Mouse (Mus musculus) midbrain, embryonic 14.5 days (tissue): ENCODE results near the gene Sgsm1. TPM values are rescaled to one million over a fixed set of nuclear protein-coding genes. Genes with fewer than 3 reads are reported as not detected.

Source experiments
- ATAC-seq: fragments of 200-750 bp; cut with Nextera tagmentation; 2 replicates; pipeline ENCODE4 v1.8.0; 2017; ENCODE audit warnings: moderate number of reproducible peaks, moderate library complexity; ENCODE audit not compliant: low FRiP score, low TSS enrichment
- DNase-seq: peaks from one replicate; pipeline ENCODE4 v3.0.0-alpha.2; 2015
- H3K27ac ChIP-seq: fragments of 300-500 bp; sonication (generic); replicated peaks from 2 replicates; pipeline ENCODE4 v1.5.1; 2014; ENCODE audit warnings: mild to moderate bottlenecking, low read depth, low read length, moderate library complexity
- H3K27me3 ChIP-seq: fragments of 300-500 bp; sonication (generic); 2 replicates; pipeline ENCODE4 v1.6.1; 2014; ENCODE audit warnings: low read length, control low read depth, mixed read lengths; ENCODE audit not compliant: control insufficient read depth, insufficient read depth
- H3K36me3 ChIP-seq: fragments of 300-500 bp; sonication (generic); 2 replicates; pipeline ENCODE4 v1.6.1; 2014; ENCODE audit warnings: low read length, control low read depth; ENCODE audit not compliant: control insufficient read depth, insufficient read depth
- H3K4me1 ChIP-seq: fragments of 300-500 bp; sonication (generic); 2 replicates; pipeline ENCODE4 v1.6.1; 2014; ENCODE audit warnings: mild to moderate bottlenecking, antibody characterized with exemption, low read length, control low read depth; ENCODE audit not compliant: control insufficient read depth, insufficient read depth
- H3K4me2 ChIP-seq: fragments of 300-500 bp; sonication (generic); 2 replicates; pipeline ENCODE4 v1.6.1; 2014; ENCODE audit warnings: mild to moderate bottlenecking, low read length, moderate library complexity
- H3K4me3 ChIP-seq: fragments of 300-500 bp; sonication (generic); replicated peaks from 2 replicates; pipeline ENCODE4 v1.5.1; 2014; ENCODE audit warnings: low read depth, low read length
- H3K9ac ChIP-seq: fragments of 300-500 bp; sonication (generic); replicated peaks from 2 replicates; pipeline ENCODE4 v1.6.1; 2014; ENCODE audit warnings: mild to moderate bottlenecking, low read length, moderate library complexity
- H3K9me3 ChIP-seq: fragments of 300-500 bp; sonication (generic); 2 replicates; pipeline ENCODE4 v1.6.1; 2016; ENCODE audit warnings: low read length, control low read depth, mixed read lengths; ENCODE audit not compliant: control insufficient read depth
- WGBS: fragments of 180-500 bp; shearing (Covaris S2); extraction: QIAGEN DNeasy Blood & Tissue Kit; methylation state at CpG from one replicate; pipeline ENCODE4 v1.1.7; 2014; 5-methylcytosine and 5-hydroxymethylcytosine counted together
- polyA plus RNA-seq: library from polyadenylated mRNA; unstranded; fragments of >200 nt; fragmentation: Nextera tagmentation; extraction: Ambion mirVana; gene quantifications from 2 replicates; pipeline ENCODE4 v1.2.1, GENCODE M21; 2014

Gene Sgsm1
- polyA plus RNA-seq, 1 experiment from 2014 or later, result 15.2 TPM

DNA sequence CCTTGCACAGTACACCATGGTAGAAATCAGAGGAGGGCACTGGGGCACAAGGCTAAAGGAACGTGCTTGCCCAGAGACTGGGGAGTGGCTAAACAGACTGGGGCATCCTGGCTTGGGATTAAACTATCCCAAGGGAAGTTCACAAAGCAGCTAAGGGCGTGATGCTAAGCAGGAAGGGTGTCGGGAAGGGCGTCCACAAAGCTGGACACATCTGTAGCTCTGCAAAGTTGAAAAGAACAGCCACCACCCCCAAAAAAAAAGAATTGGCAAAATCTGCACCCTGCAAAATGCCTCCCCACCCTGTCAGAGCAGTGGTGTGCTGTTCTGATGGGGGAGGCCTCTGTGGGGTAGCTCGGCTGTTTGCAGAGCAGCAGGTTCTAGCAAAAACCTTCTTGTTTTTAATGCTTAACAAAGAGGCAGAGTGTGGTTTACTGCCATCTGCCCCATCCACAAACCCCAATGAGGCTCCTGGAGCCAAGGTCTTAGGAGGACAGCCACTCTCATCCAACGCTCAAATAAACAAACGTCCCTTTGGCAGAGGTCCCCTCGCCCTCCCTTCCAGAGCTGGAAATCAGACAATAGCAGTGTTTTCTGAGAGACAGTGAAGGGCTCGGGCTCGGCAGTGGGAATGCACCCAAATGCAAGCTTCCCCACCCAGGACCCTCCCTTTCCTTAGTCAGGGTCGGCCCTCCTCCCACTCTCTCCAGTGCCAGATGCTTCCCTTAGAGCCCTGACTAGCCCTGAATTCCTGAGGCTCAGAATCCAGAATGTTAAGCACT, 101.8 kb downstream of the Sgsm1 start:
- Histone ChIP-seq H3K4me3 (no peak overlapping the region), H3K27me3 (no peaks in the 10 kb centered on the region), H3K4me2 (no peak overlapping the region), H3K9ac (no peak overlapping the region), H3K27ac (peak overlapping the region; percentile 68), H3K9me3 (no peaks in the 10 kb centered on the region), H3K36me3 (no peaks in the 10 kb centered on the region), H3K4me1 (no peaks in the 10 kb centered on the region)
- WGBS, result 42% methylated on average over 11 of the region's 11 CpGs
- ATAC-seq (no peak; the same call in 1 of the 2 replicates), DNase-seq (peak; percentile 61)

DNA sequence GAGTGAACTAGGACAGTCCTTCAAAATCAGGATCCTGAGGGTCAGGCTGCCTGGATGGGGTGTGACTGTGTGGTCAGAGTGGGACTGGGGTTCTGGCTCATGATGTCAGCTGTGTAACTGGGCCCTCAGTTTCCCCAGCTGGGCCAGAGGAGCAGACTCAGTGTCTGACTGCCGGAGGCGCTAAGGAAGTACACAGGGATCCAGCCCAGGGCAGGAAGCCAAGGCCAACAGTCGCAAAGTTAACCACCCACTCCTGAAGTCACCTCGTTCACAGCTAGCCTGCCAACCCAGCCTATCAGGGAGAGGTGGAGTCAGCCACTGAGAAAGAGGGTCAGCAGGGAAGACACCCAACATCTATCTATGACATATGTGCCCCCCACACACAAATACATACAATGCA, 102.5 kb downstream of the Sgsm1 start:
- DNase-seq (no peak), ATAC-seq (no peak)
- Histone ChIP-seq H3K4me3 (no peak overlapping the region), H3K27me3 (no peaks in the 10 kb centered on the region), H3K27ac (no peak overlapping the region), H3K36me3 (no peaks in the 10 kb centered on the region), H3K9me3 (no peaks in the 10 kb centered on the region), H3K4me2 (no peak overlapping the region), H3K9ac (no peak overlapping the region), H3K4me1 (no peaks in the 10 kb centered on the region)
- WGBS, result 78% methylated on average over 4 of the region's 4 CpGs

DNA sequence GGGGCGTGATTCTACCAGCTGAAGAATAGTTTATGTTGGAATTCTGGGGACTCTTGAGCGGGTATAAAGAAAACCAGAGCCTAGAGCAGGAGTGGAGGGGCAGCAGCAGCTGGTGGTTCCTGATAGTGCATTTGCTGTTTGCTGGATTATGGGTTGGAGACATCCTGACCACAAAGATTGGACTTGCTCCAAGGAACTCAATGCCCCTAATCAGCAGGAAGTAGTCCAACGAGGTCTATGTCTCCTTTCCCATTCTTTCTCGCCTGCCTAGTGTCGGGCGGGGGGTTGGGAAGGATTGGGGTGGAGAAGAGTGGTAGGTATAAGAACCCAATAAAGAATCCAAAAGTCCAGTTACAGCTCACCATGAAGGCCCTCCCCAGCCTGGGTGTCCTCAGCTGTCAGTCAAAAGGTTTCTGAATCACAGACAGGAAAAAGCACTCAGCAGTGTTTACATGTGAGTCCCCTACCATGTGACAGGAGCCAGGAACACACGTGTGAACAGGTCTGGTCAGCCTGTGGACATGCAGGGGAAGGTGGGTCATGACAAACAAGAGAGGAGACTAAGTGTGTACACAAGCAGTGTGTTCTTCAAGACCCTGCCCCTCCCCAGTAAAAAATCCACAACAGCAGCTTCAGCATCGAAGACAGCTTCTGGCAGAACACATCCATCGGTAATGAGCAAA, 103.8 kb downstream of the Sgsm1 start:
- no peak for ATAC-seq
- no peak for DNase-seq
- no peak overlapping the region for H3K4me2 ChIP-seq

DNA sequence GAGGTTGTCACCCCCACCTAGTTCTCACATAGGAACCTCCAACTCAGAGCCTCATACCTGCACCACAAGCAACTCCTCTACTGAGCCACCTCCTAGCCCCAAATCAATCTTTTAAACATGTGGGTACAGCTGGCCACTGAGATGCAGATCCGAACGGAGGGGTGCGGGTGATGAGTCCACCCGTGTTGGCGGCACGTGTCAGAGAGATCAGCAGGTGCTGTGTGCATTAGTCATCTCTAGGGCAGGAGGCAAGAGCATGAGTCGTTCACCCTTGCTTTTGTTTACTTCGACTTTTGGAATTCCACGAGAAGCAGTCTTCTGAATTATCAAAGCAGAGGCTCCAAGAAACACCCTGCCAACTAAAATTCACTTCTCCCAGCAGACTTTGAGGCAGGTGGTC, 106.4 kb downstream of the Sgsm1 start:
- ATAC-seq (no peak), DNase-seq (no peak)
- no peaks in the 10 kb centered on the region for H3K4me1 ChIP-seq
- WGBS, result 92% methylated on average over 9 of the region's 9 CpGs
- no peak overlapping the region for H3K4me3 ChIP-seq
- H3K36me3 ChIP-seq, result no peaks in the 10 kb centered on the region
- H3K9me3 ChIP-seq, result no peaks in the 10 kb centered on the region
- no peak overlapping the region for H3K27ac ChIP-seq
- no peak overlapping the region for H3K4me2 ChIP-seq
- H3K27me3 ChIP-seq, result no peaks in the 10 kb centered on the region
- no peak overlapping the region for H3K9ac ChIP-seq

More for the DNA sequence above, 103.8 kb downstream of the Sgsm1 start:
- Histone ChIP-seq H3K4me1 (no peaks in the 10 kb centered on the region), H3K9me3 (no peaks in the 10 kb centered on the region), H3K27me3 (no peaks in the 10 kb centered on the region), H3K9ac (no peak overlapping the region), H3K27ac (no peak overlapping the region), H3K4me3 (no peak overlapping the region), H3K36me3 (no peaks in the 10 kb centered on the region)
- 73% methylated on average over 9 of the region's 9 CpGs for WGBS

DNA sequence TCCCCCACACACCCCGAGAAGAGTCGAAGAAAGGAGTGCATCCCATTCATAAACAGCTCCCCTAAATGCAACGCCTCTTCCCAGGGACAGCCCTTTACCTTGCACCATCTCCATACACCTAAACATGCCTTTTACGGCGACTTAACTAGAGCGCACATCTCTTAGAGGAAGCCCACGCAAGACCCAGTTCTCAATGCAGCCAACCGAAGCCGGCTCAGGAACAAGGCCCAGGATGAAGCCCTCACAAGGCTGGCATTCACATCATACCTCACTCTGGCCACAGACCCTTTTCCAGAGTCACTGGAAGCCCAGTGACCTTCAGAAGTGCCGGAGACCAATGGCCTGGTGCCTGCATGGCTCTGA, 110.8 kb downstream of the Sgsm1 start:
- Histone ChIP-seq H3K4me2 (no peak overlapping the region), H3K27me3 (no peaks in the 10 kb centered on the region), H3K9me3 (no peaks in the 10 kb centered on the region), H3K4me3 (no peak overlapping the region), H3K4me1 (no peaks in the 10 kb centered on the region), H3K36me3 (no peaks in the 10 kb centered on the region), H3K27ac (no peak overlapping the region), H3K9ac (no peak overlapping the region)
- 84% methylated on average over 10 of the region's 10 CpGs for WGBS
- ATAC-seq (no peak), DNase-seq (no peak)

DNA sequence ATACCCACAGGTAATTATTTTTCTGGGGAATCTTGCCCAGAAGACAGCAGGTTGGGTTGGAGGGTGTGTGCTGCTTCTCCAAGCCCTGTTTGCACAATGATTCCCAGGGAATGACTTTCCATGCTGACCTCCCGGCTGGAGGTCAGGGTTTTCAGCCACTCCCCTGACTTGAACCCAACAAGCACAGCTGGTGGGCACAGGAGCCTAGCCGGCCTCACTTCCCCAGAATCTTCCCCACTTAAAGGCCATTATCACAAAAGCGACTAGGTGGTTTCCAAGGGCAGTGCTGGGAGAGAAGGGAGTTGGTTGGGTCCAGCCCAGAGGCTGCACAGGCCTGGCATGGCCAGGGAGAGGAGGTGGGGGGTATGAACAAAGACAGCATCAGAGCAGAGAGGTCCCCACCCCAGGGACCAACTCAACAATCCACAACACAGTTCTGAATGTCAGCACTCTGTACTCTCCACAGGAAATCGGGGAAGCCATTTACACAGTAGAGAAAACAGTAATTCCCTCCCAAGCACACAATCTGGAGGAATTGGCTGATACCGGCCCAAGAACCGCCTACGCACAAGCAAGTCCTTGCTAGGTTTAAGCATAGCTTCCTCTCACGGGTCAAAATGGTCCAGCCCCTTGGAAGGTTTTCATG, 111.3 kb downstream of the Sgsm1 start:
- H3K4me2 ChIP-seq, result no peak overlapping the region
- whole genome bisulfite sequencing, result 55% methylated on average over 8 of the region's 8 CpGs
- no peaks in the 10 kb centered on the region for H3K36me3 ChIP-seq
- no peak for DNase-seq
- no peaks in the 10 kb centered on the region for H3K4me1 ChIP-seq
- no peak overlapping the region for H3K4me3 ChIP-seq
- no peak overlapping the region for H3K27ac ChIP-seq
- H3K9ac ChIP-seq, result no peak overlapping the region
- no peaks in the 10 kb centered on the region for H3K9me3 ChIP-seq
- H3K27me3 ChIP-seq, result no peaks in the 10 kb centered on the region
- ATAC-seq, result no peak

DNA sequence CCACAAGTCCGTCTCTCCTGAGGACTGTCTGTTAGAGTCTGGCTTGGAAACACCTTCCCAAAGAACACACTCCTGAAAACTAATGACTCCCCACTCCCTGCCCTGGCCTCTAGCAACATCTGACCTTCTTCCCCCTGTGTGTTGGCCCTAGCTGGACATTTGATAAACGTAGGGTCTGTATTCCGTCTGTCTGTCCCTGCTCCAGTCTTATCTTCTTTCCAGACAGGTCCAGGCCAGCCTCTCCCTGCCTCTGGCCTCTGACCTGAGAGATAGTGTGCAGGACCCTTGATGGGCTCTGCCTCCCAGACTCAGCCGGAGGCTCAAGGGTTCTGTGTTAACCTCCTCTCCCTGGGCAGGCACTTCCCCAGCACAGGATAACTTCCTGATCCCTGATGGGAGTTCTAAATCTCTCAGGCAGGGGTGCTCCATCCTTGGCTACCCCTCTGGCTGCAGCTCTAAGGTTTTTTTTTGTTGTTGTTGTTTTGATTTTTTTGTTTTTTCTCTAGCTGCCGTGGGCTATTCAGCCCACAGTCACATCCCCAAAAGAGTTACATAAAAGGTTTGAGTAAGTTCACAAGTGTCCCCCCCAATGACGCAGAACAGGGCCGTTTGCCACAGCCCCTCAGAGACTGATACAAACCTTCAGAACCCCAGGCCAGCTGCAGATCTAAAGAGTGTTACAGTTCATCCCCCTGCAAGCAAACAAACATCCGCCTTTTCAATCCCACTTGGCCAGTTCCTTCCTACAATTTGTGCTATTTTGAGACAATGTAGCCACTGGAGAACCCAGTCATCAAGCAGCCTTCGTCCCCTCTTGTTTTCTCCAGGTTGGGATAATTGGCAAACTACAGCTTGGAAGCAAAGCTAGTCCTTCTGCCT, 113.4 kb downstream of the Sgsm1 start:
- no peaks in the 10 kb centered on the region for H3K9me3 ChIP-seq
- H3K27me3 ChIP-seq, result no peaks in the 10 kb centered on the region
- no peak overlapping the region for H3K4me3 ChIP-seq
- WGBS, result 76% methylated on average over 9 of the region's 9 CpGs
- H3K9ac ChIP-seq, result no peak overlapping the region
- H3K4me1 ChIP-seq, result peaks cover 3% of the 10 kb centered on the region
- DNase-seq (no peak), ATAC-seq (no peak)
- H3K36me3 ChIP-seq, result no peaks in the 10 kb centered on the region
- no peak overlapping the region for H3K27ac ChIP-seq
- no peak overlapping the region for H3K4me2 ChIP-seq

DNA sequence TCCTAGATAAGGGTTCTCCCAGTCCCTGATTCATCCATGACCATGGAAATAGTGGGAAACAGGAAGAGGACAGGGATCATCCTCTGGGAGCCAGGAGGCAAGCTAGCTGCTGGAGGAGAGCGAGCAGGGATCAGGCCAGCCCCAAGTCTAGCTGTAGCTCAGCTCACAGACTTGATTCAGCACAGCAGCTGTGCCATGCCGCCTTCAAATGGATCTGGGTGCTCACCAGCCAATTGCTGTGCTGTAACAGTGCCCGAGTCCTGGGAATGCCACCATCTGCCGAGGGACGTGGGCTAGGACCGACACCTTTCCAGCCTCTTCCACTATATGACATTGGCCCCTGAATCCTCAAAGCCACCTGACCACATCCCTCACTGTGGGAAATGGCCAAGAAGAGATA, 114.7 kb downstream of the Sgsm1 start:
- no peak overlapping the region for H3K4me3 ChIP-seq
- peaks cover 9% of the 10 kb centered on the region for H3K4me1 ChIP-seq
- no peaks in the 10 kb centered on the region for H3K27me3 ChIP-seq
- no peaks in the 10 kb centered on the region for H3K9me3 ChIP-seq
- H3K9ac ChIP-seq, result no peak overlapping the region
- no peak overlapping the region for H3K27ac ChIP-seq
- WGBS, result 91% methylated on average over 6 of the region's 6 CpGs
- no peaks in the 10 kb centered on the region for H3K36me3 ChIP-seq
- DNase-seq (no peak), ATAC-seq (no peak)
- H3K4me2 ChIP-seq, result no peak overlapping the region
